In genomic region chr5:149964748-149965147, GRCm38 (mm10) we compare ENCODE assay signal across 11 mouse cellular contexts. TPM values are rescaled to one million over a fixed set of nuclear protein-coding genes. Genes with fewer than 3 reads are reported as not detected.
DNase-seq lines count a peak whose midpoint lies in the region; ATAC-seq lines count a peak whose summit lies in the region.
"Had no signal": no experiment of that assay in that cellular context is flagged by ENCODE, and none has a peak within 500 bp of the region (broad histone marks: within the 10 kb centered on the region; RNA-seq: fewer than 3 reads in every experiment).

No protein-coding gene starts in this region.

- no peaks in the 10 kb centered on the region for H3K9me3 ChIP-seq in kidney, embryonic 15.5 days (replicated peaks)
- no peaks in the 10 kb centered on the region for H3K9me3 ChIP-seq in hindbrain, embryonic 16.5 days (ENCODE audit: control insufficient read depth, low read length)
- no peaks in the 10 kb centered on the region for H3K9me3 ChIP-seq in neural tube, embryonic 14.5 days (ENCODE audit: control insufficient read depth, low read length)

- no peak for DNase-seq in kidney, adult 11 months
- DNase-seq in embryo, embryonic 9.5 days (ENCODE audit: extremely low spot score), result peak; percentile 5
- no peak for DNase-seq in urinary bladder, postnatal 36 days (ENCODE audit: low spot score in 2 of 2)
- DNase-seq in adrenal gland, postnatal 25 days, result no peak
- no peak for DNase-seq in thymus, postnatal 25 days

- H3K27me3 ChIP-seq in kidney, embryonic 15.5 days, result no peaks in the 10 kb centered on the region
- no peaks in the 10 kb centered on the region for H3K27me3 ChIP-seq in hindbrain, embryonic 16.5 days (replicated peaks; ENCODE audit: control insufficient read depth, insufficient read depth, low read length)
- no peaks in the 10 kb centered on the region for H3K27me3 ChIP-seq in neural tube, embryonic 14.5 days (ENCODE audit: control insufficient read depth, insufficient read depth, low read length)

- peak overlapping the region; percentile 45 for H3K4me2 ChIP-seq in kidney, embryonic 15.5 days
- peak overlapping the region; percentile 43 for H3K4me2 ChIP-seq in hindbrain, embryonic 16.5 days (ENCODE audit: low read length)
- no peak overlapping the region for H3K4me2 ChIP-seq in neural tube, embryonic 14.5 days (ENCODE audit: low read depth, low read length)

- H3K9ac ChIP-seq in kidney, embryonic 15.5 days, result no peak overlapping the region
- no peak overlapping the region; the same call in 1 of the 2 replicates for H3K9ac ChIP-seq in hindbrain, embryonic 16.5 days (ENCODE audit: low read depth, low read length)
- no peak overlapping the region for H3K9ac ChIP-seq in neural tube, embryonic 14.5 days (replicated peaks; ENCODE audit: low read depth, low read length)
- H3K9ac ChIP-seq: liver, embryonic 14.5 days had no signal

- no peaks in the 10 kb centered on the region for H3K36me3 ChIP-seq in kidney, embryonic 15.5 days
- H3K36me3 ChIP-seq in hindbrain, embryonic 16.5 days (ENCODE audit: control insufficient read depth, insufficient read depth, low read length), result no peaks in the 10 kb centered on the region
- no peaks in the 10 kb centered on the region for H3K36me3 ChIP-seq in neural tube, embryonic 14.5 days (ENCODE audit: control insufficient read depth, insufficient read depth, low read length)
- H3K36me3 ChIP-seq: G1E had no signal

- 0 out of 2 replicates have a peak overlapping the region, but pooled peaks have one; percentile 13 for H3K27ac ChIP-seq in kidney, embryonic 15.5 days
- H3K27ac ChIP-seq in hindbrain, embryonic 16.5 days (ENCODE audit: low read depth, low read length), result peak overlapping the region; percentile 44
- H3K27ac ChIP-seq in neural tube, embryonic 14.5 days (ENCODE audit: low read depth, low read length), result peak overlapping the region; percentile 34; the same call in 1 of the 2 replicates
- H3K27ac ChIP-seq: liver, embryonic 14.5 days had no signal

- H3K4me3 ChIP-seq in kidney, embryonic 15.5 days (replicated peaks), result peak overlapping the region; percentile 15
- H3K4me3 ChIP-seq in hindbrain, embryonic 16.5 days (ENCODE audit: low read length), result no peak overlapping the region
- H3K4me3 ChIP-seq in neural tube, embryonic 14.5 days (ENCODE audit: low read depth, low read length), result no peak overlapping the region

- ATAC-seq in kidney, embryonic 15.5 days (replicated peaks; ENCODE audit: low FRiP score), result no peak
- peak; percentile 73 for ATAC-seq in hindbrain, embryonic 16.5 days
- peak; percentile 69; the same call in 1 of the 2 replicates for ATAC-seq in neural tube, embryonic 14.5 days (ENCODE audit: low read depth)

- 15% methylated on average over 13 of the region's 13 CpGs for WGBS in kidney, embryonic 15.5 days
- WGBS in hindbrain, embryonic 16.5 days, result 6% methylated on average over 13 of the region's 13 CpGs
- WGBS in neural tube, embryonic 14.5 days, result 10% methylated on average over 13 of the region's 13 CpGs

- H3K4me1 ChIP-seq in kidney, embryonic 15.5 days, result peaks cover 10% of the 10 kb centered on the region; the same call in 1 of the 2 replicates
- H3K4me1 ChIP-seq in hindbrain, embryonic 16.5 days (ENCODE audit: control insufficient read depth, insufficient read depth, low read depth, low read length), result peaks cover 4% of the 10 kb centered on the region; the same call in 1 of the 2 replicates
- 0 out of 2 replicates have a peak, but pooled peaks cover 4% of the 10 kb centered on the region for H3K4me1 ChIP-seq in neural tube, embryonic 14.5 days (ENCODE audit: control insufficient read depth, insufficient read depth, low read length)

RNA-seq across cellular contexts. Expression of gene Rxfp2, which starts 53.7 kb away (rescaled TPM):
- 4.0 and 4.3 TPM in 2 replicates for polyA plus RNA-seq in kidney, embryonic 15.5 days (2015; fragmentation: Nextera tagmentation; extraction: Ambion mirVana)
- 0.30 and 0.33 TPM in 2 replicates for polyA plus RNA-seq in hindbrain, embryonic 16.5 days (2015; fragmentation: Nextera tagmentation; extraction: Ambion mirVana)
- 0.89 and 1.4 TPM in 2 replicates for polyA plus RNA-seq in neural tube, embryonic 14.5 days (2014; fragmentation: Nextera tagmentation; extraction: Ambion mirVana)
- not detected in 2 replicates for total RNA-seq in adrenal gland, postnatal 25 days (2021)
- polyA plus RNA-seq: G1E; heart, postnatal 0 days; liver, embryonic 14.5 days had no signal
